Mouse (Mus musculus) hindbrain, embryonic 16.5 days (tissue): Measurements from ENCODE around the gene Vps13a. TPM values are rescaled to one million over a fixed set of nuclear protein-coding genes. Genes with fewer than 3 reads are reported as not detected.

Experiments
- ATAC-seq: fragments of 200-750 bp; cut with Nextera tagmentation; 2 replicates; pipeline ENCODE4 v1.8.0; 2017; ENCODE audit warnings: moderate TSS enrichment, moderate library complexity
- H3K27ac ChIP-seq: fragments of 300-500 bp; sonication (generic); 2 replicates; pipeline ENCODE4 v1.5.1; 2014; ENCODE audit warnings: low read depth, mild to moderate bottlenecking, control low read depth, low read length, moderate library complexity
- H3K27me3 ChIP-seq: fragments of 300-500 bp; sonication (generic); replicated peaks from 2 replicates; pipeline ENCODE4 v1.6.1; 2014; ENCODE audit warnings: low read length; ENCODE audit not compliant: control insufficient read depth, insufficient read depth
- H3K36me3 ChIP-seq: fragments of 300-500 bp; sonication (generic); 2 replicates; pipeline ENCODE4 v1.6.1; 2014; ENCODE audit warnings: mild to moderate bottlenecking, low read length, moderate library complexity, mixed read lengths; ENCODE audit not compliant: control insufficient read depth, insufficient read depth
- H3K4me1 ChIP-seq: fragments of 300-500 bp; sonication (generic); 2 replicates; pipeline ENCODE4 v1.6.1; 2014; ENCODE audit warnings: low read depth, low read length; ENCODE audit not compliant: control insufficient read depth, insufficient read depth
- H3K4me2 ChIP-seq: fragments of 300-500 bp; sonication (generic); 2 replicates; pipeline ENCODE4 v1.6.1; 2014; ENCODE audit warnings: mild to moderate bottlenecking, low read length, control low read depth, moderate library complexity
- H3K4me3 ChIP-seq: fragments of 300-500 bp; sonication (generic); 2 replicates; pipeline ENCODE4 v1.5.1; 2014; ENCODE audit warnings: mild to moderate bottlenecking, low read length, control low read depth, moderate library complexity
- H3K9ac ChIP-seq: fragments of 300-500 bp; sonication (generic); 2 replicates; pipeline ENCODE4 v1.6.1; 2014; ENCODE audit warnings: low read depth, mild to moderate bottlenecking, control low read depth, low read length, moderate library complexity
- H3K9me3 ChIP-seq: fragments of 300-500 bp; sonication (generic); 2 replicates; pipeline ENCODE4 v1.6.1; 2014; ENCODE audit warnings: mild to moderate bottlenecking, low read length, moderate library complexity; ENCODE audit not compliant: control insufficient read depth
- WGBS: fragments of 180-500 bp; shearing (Covaris S2); extraction: QIAGEN DNeasy Blood & Tissue Kit; methylation state at CpG from one replicate; pipeline ENCODE4 v1.1.7; 2014; 5-methylcytosine and 5-hydroxymethylcytosine counted together
- polyA plus RNA-seq: library from polyadenylated mRNA; unstranded; fragments of >200 nt; fragmentation: Nextera tagmentation; extraction: Ambion mirVana; gene quantifications from 2 replicates; pipeline ENCODE4 v1.2.1, GENCODE M21; 2015

Vps13a gene
- 8.4 and 9.5 TPM in 2 replicates for polyA plus RNA-seq

DNA sequence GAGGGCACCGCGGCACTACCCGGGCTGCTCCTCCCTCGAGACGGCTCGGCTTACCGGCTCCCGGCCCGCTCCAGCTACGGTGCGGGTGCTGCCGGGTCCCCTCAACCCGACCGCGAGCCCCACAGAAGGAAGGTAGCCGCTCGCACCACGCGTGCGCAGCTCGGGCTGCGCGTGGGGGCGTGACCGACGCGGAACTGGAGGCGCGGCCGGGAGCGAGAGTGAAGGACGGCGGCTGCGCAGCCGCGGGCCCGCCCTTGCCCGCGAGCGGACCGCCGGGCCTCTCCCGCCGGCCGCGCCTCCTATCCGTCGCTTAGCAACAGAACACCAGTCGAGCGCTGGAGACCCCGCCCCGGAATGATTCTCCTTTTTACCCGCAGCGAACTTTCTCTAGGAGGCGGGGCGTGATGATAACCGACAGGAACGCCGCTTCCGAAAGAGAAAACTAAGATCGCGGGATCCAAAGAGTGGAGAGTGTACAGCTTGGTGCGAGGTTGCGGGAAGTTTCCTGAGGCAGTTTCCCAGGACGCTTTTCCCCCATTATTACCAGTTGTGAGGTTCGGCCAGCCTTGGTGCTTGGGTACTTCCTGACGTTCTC lies at the start of gene Vps13a:
Vps13a (minus strand) TSS at position 144 of the 595 bp plus-strand sequence.
- H3K4me1 ChIP-seq = peaks cover 4% of the 10 kb centered on the region
- peaks cover 2% of the 10 kb centered on the region; the same call in 1 of the 2 replicates for H3K27me3 ChIP-seq
- WGBS = under 1% methylated on average over 52 of the region's 67 CpGs
- no peaks in the 10 kb centered on the region for H3K36me3 ChIP-seq
- peak within 1 kb of the TSS; percentile 99 for H3K4me2 ChIP-seq
- H3K27ac ChIP-seq = peak within 1 kb of the TSS; percentile 39
- H3K9me3 ChIP-seq = no peaks in the 10 kb centered on the region
- ATAC-seq = peak; percentile 99
- H3K9ac ChIP-seq = peak within 1 kb of the TSS; percentile 77
- H3K4me3 ChIP-seq = peak within 1 kb of the TSS; percentile 88

DNA sequence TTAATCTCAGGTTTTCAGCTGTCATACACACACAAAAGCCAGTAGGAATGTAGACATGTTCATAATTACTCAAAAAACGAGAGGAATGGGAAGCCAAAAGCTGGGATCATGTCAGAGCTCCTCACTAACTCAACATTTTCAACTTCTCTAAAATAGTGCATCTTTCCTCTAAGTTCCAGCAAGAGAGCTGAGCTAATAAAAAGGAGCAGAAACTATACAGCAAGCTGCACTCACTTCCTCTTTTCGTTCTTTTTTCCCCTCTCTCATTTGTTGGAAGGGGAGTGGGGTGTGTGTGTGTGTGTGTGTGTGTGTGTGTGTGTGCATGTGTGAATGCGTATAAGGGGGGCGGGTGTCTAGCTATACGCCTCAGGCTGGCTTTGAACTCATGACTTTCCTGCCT lies 46.9 kb upstream of the Vps13a start:
- H3K9ac ChIP-seq = no peak overlapping the region
- 75% methylated on average over 5 of the region's 5 CpGs for WGBS
- H3K27me3 ChIP-seq = no peaks in the 10 kb centered on the region
- no peak overlapping the region for H3K27ac ChIP-seq
- H3K4me3 ChIP-seq = no peak overlapping the region
- H3K4me2 ChIP-seq = no peak overlapping the region
- H3K4me1 ChIP-seq = no peaks in the 10 kb centered on the region
- no peaks in the 10 kb centered on the region for H3K9me3 ChIP-seq
- no peak for ATAC-seq
- H3K36me3 ChIP-seq = no peaks in the 10 kb centered on the region

- H3K27ac ChIP-seq = no peak overlapping the region
- no peak overlapping the region for H3K4me2 ChIP-seq
- H3K27me3 ChIP-seq = no peaks in the 10 kb centered on the region
- H3K9ac ChIP-seq = no peak overlapping the region
- H3K36me3 ChIP-seq = no peaks in the 10 kb centered on the region
- H3K9me3 ChIP-seq = no peaks in the 10 kb centered on the region
- WGBS = 46% methylated on average over 5 of the region's 5 CpGs
- no peak overlapping the region for H3K4me3 ChIP-seq
- no peak for ATAC-seq
- no peaks in the 10 kb centered on the region for H3K4me1 ChIP-seq
These were observed 44.5 kb upstream of the Vps13a start for GRCm38 (mm10) chr19:16825228-16825627.

- Histone ChIP-seq H3K4me1 (no peaks in the 10 kb centered on the region), H3K4me2 (no peak overlapping the region), H3K9me3 (no peaks in the 10 kb centered on the region), H3K4me3 (no peak overlapping the region), H3K27ac (no peak overlapping the region), H3K27me3 (no peaks in the 10 kb centered on the region; the same call in 1 of the 2 replicates), H3K36me3 (no peaks in the 10 kb centered on the region), H3K9ac (no peak overlapping the region)
- no peak for ATAC-seq
- 79% methylated on average over 5 of the region's 5 CpGs for WGBS
These were observed 34.1 kb upstream of the Vps13a start for GRCm38 (mm10) chr19:16814848-16815247.

- 78% methylated on average over 7 of the region's 7 CpGs for WGBS
- ATAC-seq = no peak
- H3K36me3 ChIP-seq = no peaks in the 10 kb centered on the region
- H3K27me3 ChIP-seq = no peaks in the 10 kb centered on the region; the same call in 1 of the 2 replicates
- no peak overlapping the region for H3K4me3 ChIP-seq
- no peak overlapping the region for H3K9ac ChIP-seq
- H3K27ac ChIP-seq = no peak overlapping the region
- no peaks in the 10 kb centered on the region for H3K9me3 ChIP-seq
- H3K4me2 ChIP-seq = no peak overlapping the region
- H3K4me1 ChIP-seq = no peaks in the 10 kb centered on the region
These were observed 32.6 kb upstream of the Vps13a start for GRCm38 (mm10) chr19:16813306-16813705.

GRCm38 (mm10) chr19:16812072-16812608 lies 31.4 kb upstream of the Vps13a start:
- Histone ChIP-seq H3K9ac (no peak overlapping the region), H3K4me3 (no peak overlapping the region), H3K4me2 (no peak overlapping the region), H3K36me3 (no peaks in the 10 kb centered on the region), H3K9me3 (no peaks in the 10 kb centered on the region), H3K27ac (no peak overlapping the region), H3K4me1 (no peaks in the 10 kb centered on the region), H3K27me3 (no peaks in the 10 kb centered on the region; the same call in 1 of the 2 replicates)
- ATAC-seq = no peak
- WGBS = 92% methylated on average over 8 of the region's 8 CpGs

DNA sequence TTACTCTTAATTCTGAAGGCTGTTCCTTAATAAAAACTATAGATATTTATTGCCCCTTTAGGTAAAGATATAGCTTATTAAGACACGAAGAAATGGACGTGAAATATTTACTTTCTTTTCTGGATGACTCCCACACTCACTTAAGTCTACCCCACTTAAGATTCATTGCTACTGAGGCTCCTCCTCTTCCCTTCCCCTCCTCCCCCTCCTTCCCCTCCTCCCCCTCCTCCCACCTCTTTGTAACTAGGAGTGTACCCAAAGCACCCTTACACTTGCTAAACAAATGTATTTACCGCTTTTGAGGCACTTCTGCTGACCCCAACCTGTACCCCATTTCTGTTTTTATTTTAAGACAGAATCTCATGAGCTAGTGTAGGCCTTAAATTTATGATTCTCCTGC lies 24.4 kb upstream of the Vps13a start:
- H3K4me3 ChIP-seq = no peak overlapping the region
- H3K9ac ChIP-seq = no peak overlapping the region
- no peaks in the 10 kb centered on the region for H3K4me1 ChIP-seq
- H3K9me3 ChIP-seq = no peaks in the 10 kb centered on the region
- H3K36me3 ChIP-seq = no peaks in the 10 kb centered on the region
- H3K4me2 ChIP-seq = no peak overlapping the region
- 58% methylated on average over 3 of the region's 3 CpGs for WGBS
- H3K27ac ChIP-seq = no peak overlapping the region
- ATAC-seq = no peak
- no peaks in the 10 kb centered on the region for H3K27me3 ChIP-seq

GRCm38 (mm10) chr19:16804578-16804977 lies 23.8 kb upstream of the Vps13a start:
- Histone ChIP-seq H3K36me3 (no peaks in the 10 kb centered on the region), H3K9ac (no peak overlapping the region), H3K4me2 (no peak overlapping the region), H3K4me3 (no peak overlapping the region), H3K4me1 (no peaks in the 10 kb centered on the region), H3K27ac (no peak overlapping the region), H3K27me3 (no peaks in the 10 kb centered on the region), H3K9me3 (no peaks in the 10 kb centered on the region)
- ATAC-seq = no peak
- WGBS = 43% methylated on average over 4 of the region's 11 CpGs

DNA sequence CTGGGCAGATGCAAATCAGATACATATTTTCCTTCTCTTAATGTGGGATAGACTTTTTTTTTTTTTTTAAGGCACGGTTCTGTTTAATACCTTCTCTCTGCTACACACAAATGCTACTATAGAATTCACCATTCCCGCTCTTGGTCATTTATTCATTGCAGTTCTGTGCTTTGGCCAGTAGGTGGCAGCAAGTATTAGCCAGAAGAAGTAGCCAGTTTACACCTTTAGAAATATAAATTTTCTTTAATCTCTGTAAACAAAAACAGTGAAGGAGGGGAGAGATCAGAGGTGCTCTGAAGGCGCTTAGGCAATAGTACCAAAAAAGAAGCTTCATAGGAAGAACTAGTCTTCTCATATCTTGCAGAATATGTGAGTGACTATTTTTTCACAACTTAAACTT lies 22.0 kb upstream of the Vps13a start:
- ATAC-seq = no peak
- Histone ChIP-seq H3K27me3 (no peaks in the 10 kb centered on the region), H3K27ac (no peak overlapping the region), H3K9ac (no peak overlapping the region), H3K4me2 (no peak overlapping the region), H3K36me3 (no peaks in the 10 kb centered on the region), H3K4me1 (no peaks in the 10 kb centered on the region), H3K9me3 (no peaks in the 10 kb centered on the region), H3K4me3 (no peak overlapping the region)
- 3% methylated on average over 3 of the region's 3 CpGs for WGBS
